Mouse (Mus musculus): Measurements from ENCODE around the gene Rhox3g. TPM values are rescaled to one million over a fixed set of nuclear protein-coding genes. Genes with fewer than 3 reads are reported as not detected.
"Not testable (repeated sequence)": the region's sequence is repeated elsewhere in the genome, so short reads cannot be mapped to it uniquely, and the experiment has no call there.

The Rhox3g gene
- polyA plus RNA-seq (2016; fragmentation: Nextera tagmentation; extraction: Ambion mirVana) = not detected in 2 replicates

GRCm38 (mm10) chrX:37628512-37628911 is at the start of gene Rhox3g:
Gene Rhox3g (minus strand): TSS chrX:37628612.
- 90% methylated on average over 2 of the region's 2 CpGs for WGBS
- not testable (repeated sequence) for H3K27me3 ChIP-seq

GRCm38 (mm10) chrX:37673177-37673576 is 44.8 kb upstream of the Rhox3g start, which contains the start of gene Rhox2h:
Gene Rhox2h (minus strand): TSS chrX:37673277.
- H3K4me3 ChIP-seq (replicated peaks); H3K27ac ChIP-seq; H3K4me1 ChIP-seq (replicated peaks); H3K27me3 ChIP-seq; H3K9ac ChIP-seq (replicated peaks); H3K36me3 ChIP-seq; ATAC-seq (ENCODE audit: insufficient number of reproducible peaks, insufficient read depth, low FRiP score, low TSS enrichment, low read depth); H3K4me2 ChIP-seq; H3K9me3 ChIP-seq: not testable (repeated sequence)
- WGBS = 90% methylated on average over 8 of the region's 8 CpGs

More at GRCm38 (mm10) chrX:37628512-37628911, at the start of gene Rhox3g:
- not testable (repeated sequence) for H3K4me1 ChIP-seq (replicated peaks); H3K27ac ChIP-seq; H3K9me3 ChIP-seq; ATAC-seq (ENCODE audit: insufficient number of reproducible peaks, insufficient read depth, low FRiP score, low TSS enrichment, low read depth); H3K4me3 ChIP-seq (replicated peaks); H3K36me3 ChIP-seq; H3K9ac ChIP-seq (replicated peaks); H3K4me2 ChIP-seq

GRCm38 (mm10) chrX:37668664-37669063 is 40.3 kb upstream of the Rhox3g start, which contains the start of gene Rhox3h:
Gene Rhox3h (minus strand): TSS chrX:37668764.
- not testable (repeated sequence) for H3K4me2 ChIP-seq; H3K9ac ChIP-seq (replicated peaks); H3K4me3 ChIP-seq (replicated peaks); H3K27ac ChIP-seq; H3K36me3 ChIP-seq; ATAC-seq (ENCODE audit: insufficient number of reproducible peaks, insufficient read depth, low FRiP score, low TSS enrichment, low read depth); H3K4me1 ChIP-seq (replicated peaks); H3K9me3 ChIP-seq; H3K27me3 ChIP-seq
- WGBS = 100% methylated on average over 1 of the region's 3 CpGs

- H3K27me3 ChIP-seq; H3K4me2 ChIP-seq; H3K9ac ChIP-seq (replicated peaks); ATAC-seq (ENCODE audit: insufficient number of reproducible peaks, insufficient read depth, low FRiP score, low TSS enrichment, low read depth); H3K27ac ChIP-seq; H3K4me3 ChIP-seq (replicated peaks); H3K9me3 ChIP-seq; H3K4me1 ChIP-seq (replicated peaks); H3K36me3 ChIP-seq: not testable (repeated sequence)
- 82% methylated on average over 16 of the region's 20 CpGs for WGBS
Measured at GRCm38 (mm10) chrX:37651227-37651626, 22.8 kb upstream of the Rhox3g start, which contains the start of gene Rhox4g. Gene Rhox4g (minus strand): TSS chrX:37651327.

GRCm38 (mm10) chrX:37643370-37643769 is 15.0 kb upstream of the Rhox3g start, which contains the start of gene Rhox2g:
Gene Rhox2g (minus strand): TSS chrX:37643470.
- ATAC-seq (ENCODE audit: insufficient number of reproducible peaks, insufficient read depth, low FRiP score, low TSS enrichment, low read depth); H3K4me2 ChIP-seq; H3K27ac ChIP-seq; H3K36me3 ChIP-seq; H3K9ac ChIP-seq (replicated peaks); H3K27me3 ChIP-seq; H3K4me3 ChIP-seq (replicated peaks); H3K9me3 ChIP-seq; H3K4me1 ChIP-seq (replicated peaks): not testable (repeated sequence)
- WGBS = 91% methylated on average over 6 of the region's 6 CpGs

- WGBS = 94% methylated on average over 18 of the region's 19 CpGs
- ATAC-seq (ENCODE audit: insufficient number of reproducible peaks, insufficient read depth, low FRiP score, low TSS enrichment, low read depth); H3K27me3 ChIP-seq; H3K4me3 ChIP-seq (replicated peaks); H3K4me2 ChIP-seq; H3K9ac ChIP-seq (replicated peaks); H3K4me1 ChIP-seq (replicated peaks); H3K27ac ChIP-seq; H3K36me3 ChIP-seq; H3K9me3 ChIP-seq: not testable (repeated sequence)
Measured at GRCm38 (mm10) chrX:37607604-37608003, 20.8 kb downstream of the Rhox3g start, which contains the start of gene Rhox4f. Gene Rhox4f (minus strand): TSS chrX:37607704.

- not testable (repeated sequence) for H3K4me1 ChIP-seq (replicated peaks); H3K9me3 ChIP-seq; H3K27ac ChIP-seq; H3K9ac ChIP-seq (replicated peaks); H3K36me3 ChIP-seq; ATAC-seq (ENCODE audit: insufficient number of reproducible peaks, insufficient read depth, low FRiP score, low TSS enrichment, low read depth); H3K27me3 ChIP-seq; H3K4me2 ChIP-seq; H3K4me3 ChIP-seq (replicated peaks)
Measured at GRCm38 (mm10) chrX:37580692-37581091, 47.7 kb downstream of the Rhox3g start, which contains the start of gene Rhox3f. Gene Rhox3f (plus strand): TSS chrX:37580992.

Other genes starting within 250 kb of the Rhox3g start
- gene Rhox3a2, start 248.6 kb downstream of the Rhox3g start, polyA plus RNA-seq (2016; fragmentation: Nextera tagmentation; extraction: Ambion mirVana) = not detected in 2 replicates
- not detected in 2 replicates for gene Rhox4a2, start 237.8 kb downstream of the Rhox3g start, polyA plus RNA-seq (2016; fragmentation: Nextera tagmentation; extraction: Ambion mirVana)
- gene Rhox2b, start 216.5 kb downstream of the Rhox3g start, polyA plus RNA-seq (2016; fragmentation: Nextera tagmentation; extraction: Ambion mirVana) = not detected in 2 replicates
- gene Rhox4b, start 196.1 kb downstream of the Rhox3g start, polyA plus RNA-seq (2016; fragmentation: Nextera tagmentation; extraction: Ambion mirVana) = 0.30 TPM in 1 of 2 replicates, not detected in the other
- gene Rhox2c, start 174.9 kb downstream of the Rhox3g start, polyA plus RNA-seq (2016; fragmentation: Nextera tagmentation; extraction: Ambion mirVana) = not detected in 2 replicates
- not detected in 2 replicates for gene Rhox3c, start 170.0 kb downstream of the Rhox3g start, polyA plus RNA-seq (2016; fragmentation: Nextera tagmentation; extraction: Ambion mirVana)
- not detected in 2 replicates for gene Rhox4c, start 148.3 kb downstream of the Rhox3g start, polyA plus RNA-seq (2016; fragmentation: Nextera tagmentation; extraction: Ambion mirVana)
- gene Rhox2d, start 135.2 kb downstream of the Rhox3g start, polyA plus RNA-seq (2016; fragmentation: Nextera tagmentation; extraction: Ambion mirVana) = not detected in 2 replicates
- gene Rhox4d, start 114.3 kb downstream of the Rhox3g start, polyA plus RNA-seq (2016; fragmentation: Nextera tagmentation; extraction: Ambion mirVana) = not detected in 2 replicates
- not detected in 2 replicates for gene Rhox2e, start 98.2 kb downstream of the Rhox3g start, polyA plus RNA-seq (2016; fragmentation: Nextera tagmentation; extraction: Ambion mirVana)
- gene Rhox3e, start 86.6 kb downstream of the Rhox3g start, polyA plus RNA-seq (2016; fragmentation: Nextera tagmentation; extraction: Ambion mirVana) = not detected in 2 replicates
- not detected in 2 replicates for gene Rhox4e, start 71.2 kb downstream of the Rhox3g start, polyA plus RNA-seq (2016; fragmentation: Nextera tagmentation; extraction: Ambion mirVana)
- gene Rhox2f, start 57.2 kb downstream of the Rhox3g start, polyA plus RNA-seq (2016; fragmentation: Nextera tagmentation; extraction: Ambion mirVana) = not detected in 2 replicates
- not detected in 2 replicates for gene Rhox3f, start 47.6 kb downstream of the Rhox3g start, polyA plus RNA-seq (2016; fragmentation: Nextera tagmentation; extraction: Ambion mirVana)
- not detected in 2 replicates for gene Rhox4f, start 20.9 kb downstream of the Rhox3g start, polyA plus RNA-seq (2016; fragmentation: Nextera tagmentation; extraction: Ambion mirVana)
- gene Rhox2g, start 14.9 kb upstream of the Rhox3g start, polyA plus RNA-seq (2016; fragmentation: Nextera tagmentation; extraction: Ambion mirVana) = not detected in 2 replicates
- not detected in 2 replicates for gene Rhox4g, start 22.7 kb upstream of the Rhox3g start, polyA plus RNA-seq (2016; fragmentation: Nextera tagmentation; extraction: Ambion mirVana)
- not detected in 2 replicates for gene Rhox3h, start 40.2 kb upstream of the Rhox3g start, polyA plus RNA-seq (2016; fragmentation: Nextera tagmentation; extraction: Ambion mirVana)
- gene Rhox2h, start 44.7 kb upstream of the Rhox3g start, polyA plus RNA-seq (2016; fragmentation: Nextera tagmentation; extraction: Ambion mirVana) = not detected in 2 replicates
- 0.58 and 0.90 TPM in 2 replicates for gene Rhox5, start 176.2 kb upstream of the Rhox3g start, polyA plus RNA-seq (2016; fragmentation: Nextera tagmentation; extraction: Ambion mirVana)
- not detected in 2 replicates for gene Rhox6, start 198.3 kb upstream of the Rhox3g start, polyA plus RNA-seq (2016; fragmentation: Nextera tagmentation; extraction: Ambion mirVana)
- gene Rhox7a, start 203.1 kb upstream of the Rhox3g start, polyA plus RNA-seq (2016; fragmentation: Nextera tagmentation; extraction: Ambion mirVana) = not detected in 2 replicates

Data from limb, embryonic 12.5 days (tissue).